Mouse (Mus musculus) intestine, embryonic 14.5 days (tissue): ENCODE results near the gene Narf. TPM values are rescaled to one million over a fixed set of nuclear protein-coding genes. Genes with fewer than 3 reads are reported as not detected.
A peak's percentile ranks its signal among the peaks of the same experiment; 100 is the strongest.

Experiments used
- ATAC-seq: fragments of 200-750 bp; cut with Nextera tagmentation; replicated peaks from 2 replicates; pipeline ENCODE4 v1.8.0; 2017; ENCODE audit warnings: low read depth, moderate number of reproducible peaks, moderate TSS enrichment, moderate library complexity; ENCODE audit not compliant: low FRiP score, low TSS enrichment
- DNase-seq: peaks from one replicate; pipeline ENCODE4 v3.0.0-alpha.2; 2018; ENCODE audit warnings: low spot score
- H3K27ac ChIP-seq: fragments of 300-500 bp; sonication (generic); 2 replicates; pipeline ENCODE4 v1.5.1; 2014; ENCODE audit warnings: low read depth, mild to moderate bottlenecking, control low read depth
- H3K27me3 ChIP-seq: fragments of 300-500 bp; sonication (generic); replicated peaks from 2 replicates; pipeline ENCODE4 v1.6.1; 2014; ENCODE audit warnings: low read length, control low read depth; ENCODE audit not compliant: control insufficient read depth, insufficient read depth
- H3K36me3 ChIP-seq: fragments of 300-500 bp; sonication (generic); 2 replicates; pipeline ENCODE4 v1.6.1; 2014; ENCODE audit warnings: low read length, control low read depth; ENCODE audit not compliant: control insufficient read depth, insufficient read depth
- H3K4me1 ChIP-seq: fragments of 300-500 bp; sonication (generic); replicated peaks from 2 replicates; pipeline ENCODE4 v1.6.1; 2014; ENCODE audit warnings: low read length, control low read depth, mixed read lengths; ENCODE audit not compliant: control insufficient read depth, insufficient read depth
- H3K4me2 ChIP-seq: fragments of 300-500 bp; sonication (generic); 2 replicates; pipeline ENCODE4 v1.6.1; 2014; ENCODE audit warnings: low read length
- H3K4me3 ChIP-seq: fragments of 300-500 bp; sonication (generic); 2 replicates; pipeline ENCODE4 v1.5.1; 2014; ENCODE audit warnings: low read depth, low read length, control low read depth, mixed read lengths
- H3K9ac ChIP-seq: fragments of 300-500 bp; sonication (generic); 2 replicates; pipeline ENCODE4 v1.6.1; 2014; ENCODE audit warnings: mild to moderate bottlenecking, low read length
- H3K9me3 ChIP-seq: fragments of 300-500 bp; sonication (generic); 2 replicates; pipeline ENCODE4 v1.6.1; 2016; ENCODE audit warnings: low read length, control low read depth; ENCODE audit not compliant: control insufficient read depth
- WGBS: fragments of 180-500 bp; shearing (Covaris S2); extraction: QIAGEN DNeasy Blood & Tissue Kit; methylation state at CpG from one replicate; pipeline ENCODE4 v1.1.7; 2014; 5-methylcytosine and 5-hydroxymethylcytosine counted together
- polyA plus RNA-seq: library from polyadenylated mRNA; unstranded; fragments of >200 nt; fragmentation: Nextera tagmentation; extraction: Ambion mirVana; gene quantifications from 2 replicates; pipeline ENCODE4 v1.2.1, GENCODE M21; 2014

The Narf gene
- polyA plus RNA-seq, 1 experiment from 2014 or later: 45.2 TPM

DNA sequence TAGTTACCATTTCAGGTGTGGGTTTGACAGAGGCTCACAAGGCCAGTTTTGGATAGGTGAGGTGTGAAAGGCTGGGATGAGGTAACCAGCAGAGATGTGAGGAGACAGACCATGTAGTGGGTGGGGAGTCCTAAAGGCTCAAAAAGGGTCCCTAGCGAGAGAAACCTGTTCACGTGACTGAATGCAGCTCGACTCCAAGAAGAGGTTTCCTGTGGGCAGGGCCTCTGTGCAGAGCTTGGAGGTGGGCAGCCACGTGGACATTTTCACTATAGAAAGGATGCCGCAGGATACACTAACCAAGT, 33.2 kb upstream of the Narf start:
- Histone ChIP-seq H3K27me3 (no peaks in the 10 kb centered on the region), H3K9me3 (no peaks in the 10 kb centered on the region), H3K27ac (0 out of 2 replicates have a peak overlapping the region, but pooled peaks have one; percentile 34), H3K4me2 (peak overlapping the region; percentile 71), H3K4me1 (peaks cover 12% of the 10 kb centered on the region; the same call in 1 of the 2 replicates), H3K36me3 (peaks cover 15% of the 10 kb centered on the region; the same call in 1 of the 2 replicates), H3K4me3 (peak overlapping the region; percentile 83), H3K9ac (peak overlapping the region; percentile 67; the same call in 1 of the 2 replicates)
- WGBS: 0% methylated on average over 5 of the region's 5 CpGs
- DNase-seq (no peak), ATAC-seq (no peak)

DNA sequence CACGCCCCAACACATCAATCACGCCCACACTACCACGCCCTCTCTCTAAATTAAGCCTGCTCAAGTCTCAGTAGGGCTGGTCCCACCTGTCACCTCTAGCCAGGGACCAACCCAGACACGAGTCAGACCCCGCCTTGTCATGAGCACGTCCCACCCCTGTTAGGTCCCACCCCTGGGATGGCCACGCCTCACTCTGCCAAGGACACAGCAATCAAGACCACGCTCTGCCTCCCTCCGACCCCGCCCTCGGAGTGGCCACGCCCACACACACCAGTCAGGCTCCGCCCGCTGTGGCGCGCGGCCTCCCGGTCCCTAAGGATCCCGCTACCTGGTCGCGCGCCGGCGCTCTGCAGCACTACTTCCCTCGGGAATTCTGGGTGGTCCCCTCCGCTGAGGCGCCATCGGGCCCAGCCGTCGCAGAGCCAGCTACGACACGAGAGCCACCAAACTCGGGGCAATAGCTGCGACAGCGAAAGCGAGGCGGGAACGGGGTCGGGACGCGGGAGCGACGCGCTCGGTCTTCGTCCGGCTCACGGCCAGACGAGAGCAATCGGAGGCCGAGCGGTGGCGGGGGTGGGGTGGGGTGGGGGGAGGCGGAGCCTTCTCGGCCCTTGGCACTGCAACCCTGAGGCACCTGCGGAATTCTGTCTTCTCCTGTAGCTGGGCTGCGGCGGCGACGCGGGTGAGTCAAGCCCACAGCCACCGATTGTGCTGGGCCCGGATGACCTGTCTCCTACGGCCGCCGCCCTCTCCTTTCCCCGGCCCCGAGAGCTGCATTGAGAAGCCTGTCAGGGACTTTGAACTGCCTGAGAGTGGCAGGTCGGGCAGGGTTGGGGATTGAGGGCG, 32.7 kb upstream of the Narf start, which contains the start of the genes Hexdc and Ogfod3:
TSS of gene Hexdc (plus strand) at position 273 of the 846 bp plus-strand sequence.
TSS of gene Ogfod3 (minus strand) at position 551 of the 846 bp plus-strand sequence.
- WGBS: under 1% methylated on average over 65 of the region's 70 CpGs
- Histone ChIP-seq H3K4me3 (peak within 1 kb of the TSS; percentile 83), H3K4me2 (peak within 1 kb of the TSS; percentile 71), H3K27ac (peak within 1 kb of the TSS; percentile 81; the same call in 1 of the 2 replicates), H3K9me3 (no peaks in the 10 kb centered on the region), H3K36me3 (peaks cover 20% of the 10 kb centered on the region), H3K27me3 (no peaks in the 10 kb centered on the region), H3K9ac (peak within 1 kb of the TSS; percentile 67), H3K4me1 (peaks cover 12% of the 10 kb centered on the region; the same call in 1 of the 2 replicates)
- ATAC-seq (peak; percentile 99), DNase-seq (peak; percentile 99)

DNA sequence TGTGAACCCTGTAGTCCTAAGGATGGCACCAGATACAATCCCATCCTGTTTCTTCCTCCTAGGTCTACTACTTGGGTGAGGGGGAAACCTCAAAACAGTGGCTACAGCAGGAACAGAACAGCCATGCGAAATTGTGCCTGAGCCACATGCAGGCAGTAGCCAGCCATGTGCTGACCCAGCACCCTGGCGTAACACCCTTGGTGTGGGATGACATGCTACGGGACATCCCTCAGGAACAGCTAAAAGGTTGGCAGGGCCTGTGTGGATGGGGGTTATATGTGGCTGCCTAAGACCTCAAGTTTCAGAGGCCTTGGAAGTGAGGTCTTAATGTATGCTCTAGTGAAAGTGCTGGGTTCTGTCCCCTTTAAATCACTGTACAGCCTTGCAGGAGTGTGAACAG, 20.2 kb upstream of the Narf start:
- Histone ChIP-seq H3K27me3 (no peaks in the 10 kb centered on the region), H3K9me3 (no peaks in the 10 kb centered on the region), H3K9ac (no peak overlapping the region), H3K27ac (no peak overlapping the region), H3K4me2 (no peak overlapping the region), H3K4me3 (no peak overlapping the region), H3K36me3 (peaks cover 55% of the 10 kb centered on the region), H3K4me1 (no peaks in the 10 kb centered on the region)
- DNase-seq (no peak), ATAC-seq (no peak)
- 92% methylated on average over 3 of the region's 3 CpGs for WGBS

DNA sequence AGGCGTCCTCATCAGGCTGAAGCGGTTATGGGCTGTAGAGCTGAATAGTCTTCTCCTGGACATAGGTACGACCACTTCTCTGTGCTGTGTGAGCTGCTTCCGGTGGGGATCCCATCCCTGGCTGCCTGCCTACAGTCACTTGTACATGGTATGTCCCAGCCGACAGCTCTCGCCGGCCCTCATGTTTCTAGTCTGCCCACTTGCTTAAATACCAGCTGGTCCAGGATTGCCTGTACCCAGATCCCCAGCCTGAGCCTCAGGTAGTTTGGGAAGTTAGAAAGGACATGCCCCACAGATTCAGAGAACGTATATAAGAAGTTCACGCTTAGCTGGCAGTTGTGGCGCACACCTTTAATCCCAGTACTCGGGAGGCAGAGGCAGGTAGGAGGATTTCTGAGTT, 17.3 kb upstream of the Narf start:
- Histone ChIP-seq H3K4me3 (no peak overlapping the region), H3K27me3 (no peaks in the 10 kb centered on the region), H3K9me3 (no peaks in the 10 kb centered on the region), H3K9ac (no peak overlapping the region), H3K4me1 (no peaks in the 10 kb centered on the region), H3K27ac (no peak overlapping the region), H3K4me2 (no peak overlapping the region), H3K36me3 (peaks cover 72% of the 10 kb centered on the region)
- WGBS: 91% methylated on average over 11 of the region's 11 CpGs
- no peak for ATAC-seq
- DNase-seq: no peak

DNA sequence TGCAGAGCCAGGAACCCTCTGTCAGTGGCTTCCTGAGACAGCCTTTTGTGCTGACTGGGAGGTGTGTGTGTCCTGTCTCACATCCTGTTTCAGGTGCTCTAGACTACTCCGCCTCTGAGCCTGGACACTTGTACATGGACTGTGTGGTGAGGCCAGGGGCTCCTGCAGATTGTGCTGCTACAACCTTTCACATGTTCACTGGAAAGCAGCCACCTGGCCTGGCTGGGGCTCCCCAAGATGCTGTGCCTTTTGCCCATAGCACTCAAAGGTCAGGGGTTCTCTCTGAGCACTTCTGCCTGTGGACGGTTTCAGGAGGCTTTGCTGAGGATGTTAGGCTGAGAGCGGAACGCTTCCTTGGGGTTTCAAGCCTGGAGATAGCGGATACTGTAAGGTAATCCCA, 16.3 kb upstream of the Narf start:
- Histone ChIP-seq H3K27me3 (no peaks in the 10 kb centered on the region), H3K9ac (no peak overlapping the region), H3K27ac (no peak overlapping the region), H3K4me1 (no peaks in the 10 kb centered on the region), H3K4me3 (no peak overlapping the region), H3K9me3 (no peaks in the 10 kb centered on the region), H3K36me3 (peaks cover 78% of the 10 kb centered on the region), H3K4me2 (no peak overlapping the region)
- DNase-seq (no peak), ATAC-seq (no peak)
- 85% methylated on average over 5 of the region's 5 CpGs for whole genome bisulfite sequencing

DNA sequence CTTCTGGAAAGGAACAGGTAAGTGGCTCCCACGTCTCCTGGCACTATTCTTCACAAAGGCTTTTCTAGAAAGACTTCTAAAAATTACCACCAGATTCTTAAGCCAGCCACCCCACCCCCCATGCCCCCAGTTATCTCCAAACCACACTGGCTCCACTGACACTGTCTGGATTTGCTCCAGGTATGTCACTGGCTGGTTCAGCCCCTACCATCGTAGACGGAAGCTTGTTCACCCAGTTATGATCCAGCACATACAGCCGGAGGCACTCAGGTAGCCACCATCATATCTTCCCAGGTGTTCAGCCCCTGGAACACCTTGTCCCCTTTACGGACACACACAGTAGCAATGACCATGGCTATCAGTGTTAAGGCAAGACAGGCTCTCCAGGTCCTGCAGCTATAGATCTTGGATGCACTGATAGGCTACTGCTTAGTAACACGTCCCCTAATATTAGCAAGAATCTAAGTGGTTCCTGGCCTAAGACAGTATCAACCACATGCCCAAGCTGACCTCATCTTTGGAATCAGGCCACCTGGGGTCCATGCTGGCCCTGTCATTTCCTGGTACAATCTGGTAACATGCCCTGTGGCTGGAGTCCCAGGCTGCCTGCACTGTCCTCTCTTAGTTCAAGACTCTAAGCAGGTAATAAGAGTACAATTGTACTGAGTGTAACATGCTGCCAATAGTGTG, 15.6 kb upstream of the Narf start:
- Histone ChIP-seq H3K36me3 (peaks cover 81% of the 10 kb centered on the region), H3K27me3 (no peaks in the 10 kb centered on the region), H3K4me1 (0 out of 2 replicates have a peak, but pooled peaks cover 3% of the 10 kb centered on the region), H3K9ac (no peak overlapping the region), H3K9me3 (no peaks in the 10 kb centered on the region), H3K4me2 (no peak overlapping the region), H3K27ac (no peak overlapping the region), H3K4me3 (no peak overlapping the region)
- no peak for ATAC-seq
- 90% methylated on average over 6 of the region's 6 CpGs for WGBS
- no peak for DNase-seq

DNA sequence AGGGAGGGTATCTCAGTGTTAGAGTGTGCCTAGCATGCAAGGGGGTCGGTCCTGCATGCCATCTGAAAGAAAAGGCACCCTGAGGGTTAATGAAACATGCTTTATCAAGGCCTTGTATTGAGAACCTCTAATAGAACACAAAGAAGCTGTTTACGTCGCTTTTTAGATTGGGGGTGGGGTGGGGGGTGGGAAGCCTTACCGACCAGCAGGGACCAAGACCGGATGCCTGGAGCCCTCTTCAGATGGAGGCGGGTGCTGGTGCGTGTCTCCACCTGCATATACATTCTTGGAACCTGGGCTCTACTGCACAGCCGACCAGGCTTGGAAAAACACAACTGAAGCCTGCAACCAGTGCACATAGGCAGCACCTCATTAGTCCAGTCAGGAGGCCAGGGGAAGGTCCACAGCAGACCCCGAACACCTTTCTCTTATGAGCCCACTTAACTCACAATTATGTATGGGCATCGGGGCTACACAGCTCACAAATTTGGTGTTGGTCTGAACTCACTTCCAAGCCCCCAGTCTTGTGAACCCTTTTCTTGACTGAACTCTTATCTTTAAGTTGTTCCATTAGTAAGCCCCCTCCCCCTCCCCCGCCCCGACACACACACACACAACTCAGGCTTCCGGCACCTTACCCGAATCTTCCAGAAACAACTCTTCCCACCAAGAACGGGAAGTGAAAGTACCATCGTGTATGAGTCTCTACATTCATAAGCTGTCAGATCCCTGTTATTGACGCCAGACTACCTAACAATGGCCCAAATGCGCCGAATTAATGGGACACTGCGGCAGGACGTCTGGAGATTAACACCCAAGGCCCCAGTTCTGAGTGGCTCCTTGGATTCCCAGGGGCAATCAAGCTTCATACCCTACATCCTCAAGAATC, 8.7 kb upstream of the Narf start:
- H3K27me3 ChIP-seq: no peaks in the 10 kb centered on the region
- peaks cover 41% of the 10 kb centered on the region for H3K36me3 ChIP-seq
- DNase-seq (no peak), ATAC-seq (peak; percentile 10; the same call in 1 of the 2 replicates)
- no peaks in the 10 kb centered on the region for H3K9me3 ChIP-seq
- peaks cover 18% of the 10 kb centered on the region for H3K4me1 ChIP-seq
- WGBS: 24% methylated on average over 21 of the region's 21 CpGs
- H3K9ac ChIP-seq: peak overlapping the region; percentile 52
- peak overlapping the region; percentile 51; the same call in 1 of the 2 replicates for H3K27ac ChIP-seq
- peak overlapping the region; percentile 60 for H3K4me3 ChIP-seq
- peak overlapping the region; percentile 60 for H3K4me2 ChIP-seq

DNA sequence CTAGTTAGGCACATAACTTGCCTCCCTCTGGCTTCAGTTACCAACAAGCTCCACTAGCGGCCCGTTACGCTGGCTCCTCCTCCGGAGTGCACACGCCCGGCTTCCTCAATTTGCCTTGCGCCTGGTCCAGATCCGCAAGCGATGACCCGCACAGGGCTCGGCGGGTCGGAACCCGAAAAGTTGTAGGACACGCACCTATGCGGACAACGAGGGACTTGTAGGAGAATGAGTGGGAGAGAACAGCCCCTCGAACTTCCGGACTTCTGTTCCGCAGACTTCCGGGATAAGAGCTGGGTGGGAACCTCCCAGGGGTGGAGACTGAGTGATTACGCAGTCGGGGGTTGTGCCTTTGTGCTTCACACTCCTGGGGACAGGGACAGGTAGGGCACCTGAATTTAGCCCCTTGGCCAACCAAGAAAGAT, 8.0 kb upstream of the Narf start, which contains the start of gene Cybc1:
TSS of gene Cybc1 (minus strand) at position 305 of the 422 bp plus-strand sequence.
- no peaks in the 10 kb centered on the region for H3K27me3 ChIP-seq
- H3K4me1 ChIP-seq: peaks cover 18% of the 10 kb centered on the region
- H3K9me3 ChIP-seq: no peaks in the 10 kb centered on the region
- peak within 1 kb of the TSS; percentile 60 for H3K4me2 ChIP-seq
- H3K36me3 ChIP-seq: peaks cover 34% of the 10 kb centered on the region
- ATAC-seq (peak; percentile 90), DNase-seq (peak; percentile 90)
- H3K9ac ChIP-seq: peak within 1 kb of the TSS; percentile 52
- peak within 1 kb of the TSS; percentile 60 for H3K4me3 ChIP-seq
- WGBS: under 1% methylated on average over 23 of the region's 23 CpGs
- peak within 1 kb of the TSS; percentile 51; the same call in 1 of the 2 replicates for H3K27ac ChIP-seq
